Mouse (Mus musculus) hindbrain, embryonic 14.5 days (tissue): ENCODE results near the gene Gusb. TPM values are rescaled to one million over a fixed set of nuclear protein-coding genes. Genes with fewer than 3 reads are reported as not detected.
A peak's percentile ranks its signal among the peaks of the same experiment; 100 is the strongest.
"Not testable (repeated sequence)": the region's sequence is repeated elsewhere in the genome, so short reads cannot be mapped to it uniquely, and the experiment has no call there.

Source experiments
- ATAC-seq: fragments of 200-750 bp; cut with Nextera tagmentation; 2 replicates; pipeline ENCODE4 v1.8.0; 2017; ENCODE audit warnings: moderate number of reproducible peaks, mild to moderate bottlenecking, moderate TSS enrichment, moderate library complexity; ENCODE audit not compliant: low FRiP score
- DNase-seq: peaks from one replicate; pipeline ENCODE4 v3.0.0-alpha.2; 2015; ENCODE audit warnings: low spot score
- H3K27ac ChIP-seq: fragments of 300-500 bp; sonication (generic); 2 replicates; pipeline ENCODE4 v1.5.1; 2014; ENCODE audit warnings: mild to moderate bottlenecking, moderate library complexity
- H3K27me3 ChIP-seq: fragments of 300-500 bp; sonication (generic); 2 replicates; pipeline ENCODE4 v1.6.1; 2014; ENCODE audit warnings: mild to moderate bottlenecking, low read length, mixed read lengths; ENCODE audit not compliant: control insufficient read depth, insufficient read depth
- H3K36me3 ChIP-seq: fragments of 300-500 bp; sonication (generic); replicated peaks from 2 replicates; pipeline ENCODE4 v1.6.1; 2014; ENCODE audit not compliant: control insufficient read depth, insufficient read depth
- H3K4me1 ChIP-seq: fragments of 300-500 bp; sonication (generic); replicated peaks from 2 replicates; pipeline ENCODE4 v1.6.1; 2014; ENCODE audit warnings: antibody characterized with exemption, low read length, mixed read lengths; ENCODE audit not compliant: control insufficient read depth, insufficient read depth
- H3K4me2 ChIP-seq: fragments of 300-500 bp; sonication (generic); replicated peaks from 2 replicates; pipeline ENCODE4 v1.6.1; 2014; ENCODE audit warnings: mild to moderate bottlenecking, moderate library complexity
- H3K4me3 ChIP-seq: fragments of 300-500 bp; sonication (generic); replicated peaks from 2 replicates; pipeline ENCODE4 v1.5.1; 2014; ENCODE audit warnings: mild to moderate bottlenecking, low read length
- H3K9ac ChIP-seq: fragments of 300-500 bp; sonication (generic); 2 replicates; pipeline ENCODE4 v1.6.1; 2014
- H3K9me3 ChIP-seq: fragments of 300-500 bp; sonication (generic); 2 replicates; pipeline ENCODE4 v1.6.1; 2016; ENCODE audit warnings: low read length; ENCODE audit not compliant: control insufficient read depth
- WGBS: fragments of 180-500 bp; shearing (Covaris S2); extraction: QIAGEN DNeasy Blood & Tissue Kit; methylation state at CpG from one replicate; pipeline ENCODE4 v1.1.7; 2014; 5-methylcytosine and 5-hydroxymethylcytosine counted together
- polyA plus RNA-seq: library from polyadenylated mRNA; unstranded; fragments of >200 nt; fragmentation: Nextera tagmentation; extraction: Ambion mirVana; gene quantifications from 2 replicates; pipeline ENCODE4 v1.2.1, GENCODE M21; 2014

The Gusb gene
- polyA plus RNA-seq, 1 experiment from 2014 or later = 37.0 TPM

DNA sequence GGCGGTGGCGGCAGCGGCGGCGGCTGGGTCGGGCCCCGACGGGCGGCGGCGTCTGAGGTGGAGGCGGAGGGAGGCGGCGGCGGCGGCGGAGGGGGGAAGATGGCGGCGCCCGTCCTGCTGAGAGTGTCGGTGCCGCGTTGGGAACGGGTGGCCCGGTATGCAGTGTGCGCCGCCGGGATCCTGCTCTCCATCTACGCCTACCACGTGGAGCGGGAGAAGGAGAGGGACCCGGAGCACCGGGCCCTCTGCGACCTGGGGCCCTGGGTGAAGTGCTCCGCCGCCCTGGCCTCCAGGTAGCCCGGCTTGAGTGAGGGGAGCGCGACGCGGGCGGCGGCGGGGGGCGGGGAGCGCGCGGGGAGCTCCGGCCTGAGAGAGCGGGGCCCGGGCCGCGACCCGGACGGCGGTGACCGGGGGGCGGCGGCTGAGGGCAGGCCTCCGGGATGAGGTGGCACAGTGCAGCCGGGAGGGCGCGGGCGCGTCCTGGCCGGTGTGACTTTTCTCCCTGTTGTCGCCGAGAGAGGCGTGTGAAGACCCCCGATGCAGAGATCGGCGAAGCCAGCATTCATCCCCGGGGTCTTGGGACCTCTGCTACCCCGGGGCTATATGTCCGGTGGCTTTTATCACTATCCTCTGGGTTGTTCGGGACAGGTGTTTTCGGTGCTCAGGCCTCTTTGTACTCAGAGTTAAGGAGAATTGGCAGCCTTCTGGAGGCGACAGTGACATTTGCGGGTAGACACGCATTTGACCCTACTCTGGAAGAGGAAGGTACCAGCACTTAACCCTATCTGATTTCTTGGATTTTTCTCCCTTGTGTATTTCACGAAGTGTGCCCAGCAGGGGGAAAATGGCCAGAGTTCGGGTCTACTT, 60.5 kb downstream of the Gusb start:
- peak; percentile 61 for ATAC-seq

DNA sequence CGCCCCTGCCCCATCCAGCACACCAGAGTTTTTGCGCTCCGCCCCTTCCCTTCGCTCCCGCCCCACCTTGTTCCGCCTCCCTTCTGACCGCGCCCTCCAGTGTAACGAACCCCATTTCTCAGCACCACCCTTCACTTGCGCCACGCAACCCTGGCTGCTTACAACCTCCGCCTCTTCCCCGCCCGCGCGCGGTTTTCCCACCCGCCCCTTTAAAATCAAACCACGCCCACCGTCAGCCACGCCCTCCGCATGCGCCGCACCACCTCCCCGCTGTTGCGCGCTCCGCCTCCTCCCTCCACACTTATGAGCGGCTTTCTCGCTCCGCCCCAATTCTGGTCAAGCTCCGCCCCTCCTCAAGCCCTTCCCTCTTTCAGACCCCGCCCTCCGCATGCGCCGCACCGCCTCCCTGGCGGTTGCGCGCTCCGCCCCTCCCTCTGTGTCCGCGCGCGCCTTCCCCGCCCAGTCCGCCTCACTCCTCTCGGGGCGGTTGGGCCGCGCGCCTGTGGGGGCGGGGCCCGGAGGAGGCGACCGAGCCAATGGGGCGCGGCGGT, 61.3 kb downstream of the Gusb start, which contains the start of gene Vkorc1l1:
Vkorc1l1 (plus strand) TSS at position 476 of the 551 bp plus-strand sequence.
- under 1% methylated on average over 57 of the region's 59 CpGs for WGBS
- DNase-seq (peak; percentile 99), ATAC-seq (peak; percentile 96)
- Histone ChIP-seq H3K4me1 (peaks cover 6% of the 10 kb centered on the region), H3K4me3 (peak within 1 kb of the TSS; percentile 85), H3K27ac (peak within 1 kb of the TSS; percentile 66), H3K9ac (peak within 1 kb of the TSS; percentile 87), H3K9me3 (no peaks in the 10 kb centered on the region), H3K36me3 (no peaks in the 10 kb centered on the region; the same call in 1 of the 2 replicates), H3K4me2 (peak within 1 kb of the TSS; percentile 80), H3K27me3 (no peaks in the 10 kb centered on the region)

More for the DNA sequence above, 60.5 kb downstream of the Gusb start:
- Histone ChIP-seq H3K9ac (peak overlapping the region; percentile 87), H3K27ac (peak overlapping the region; percentile 57), H3K4me3 (peak overlapping the region; percentile 85), H3K4me2 (peak overlapping the region; percentile 80)
- H3K36me3 ChIP-seq, H3K27me3 ChIP-seq, H3K4me1 ChIP-seq, H3K9me3 ChIP-seq: not testable (repeated sequence)
- under 1% methylated on average over 33 of the region's 82 CpGs for WGBS
- DNase-seq = peak; percentile 34

DNA sequence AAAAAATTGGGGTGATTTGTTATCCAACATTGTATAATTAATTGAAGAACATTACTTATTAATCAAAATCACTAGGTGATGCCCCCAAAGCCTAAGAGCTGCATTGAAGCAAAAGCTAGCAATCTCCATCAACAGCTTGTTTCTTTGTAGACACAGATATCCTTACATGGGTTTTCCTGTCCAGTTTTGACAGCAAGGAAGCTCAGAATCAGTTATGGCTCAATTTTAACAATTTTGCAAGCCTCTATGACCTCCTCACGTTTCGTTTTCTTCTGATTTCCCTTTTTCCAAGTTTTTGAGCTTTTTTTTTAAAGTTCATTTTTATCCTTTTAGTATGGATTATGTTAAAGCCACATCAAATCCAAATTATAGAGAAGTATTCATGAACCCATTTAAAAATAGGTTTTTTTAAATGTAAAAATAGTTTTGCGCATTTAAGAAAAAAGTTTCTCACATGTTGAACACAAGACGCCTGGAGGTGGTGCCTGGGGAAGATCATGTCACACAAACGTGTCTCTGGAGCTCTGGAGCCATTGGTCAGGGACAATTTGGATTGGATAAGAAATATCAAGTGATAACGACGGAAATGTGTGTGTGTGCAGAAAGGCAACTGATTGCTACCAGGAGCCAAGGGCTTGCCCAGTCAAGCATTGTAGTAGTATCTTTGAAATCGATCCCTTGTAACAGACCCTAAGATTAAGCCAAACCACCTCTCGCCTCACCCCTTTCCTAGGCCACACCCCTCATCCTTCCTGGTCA, 61.9 kb downstream of the Gusb start:
- H3K4me1 ChIP-seq = peaks cover 6% of the 10 kb centered on the region
- ATAC-seq = no peak; the same call in 1 of the 2 replicates
- no peaks in the 10 kb centered on the region for H3K9me3 ChIP-seq
- peak overlapping the region; percentile 48 for H3K4me2 ChIP-seq
- H3K27me3 ChIP-seq = no peaks in the 10 kb centered on the region
- peak overlapping the region; percentile 48 for H3K9ac ChIP-seq
- peak; percentile 28 for DNase-seq
- 10% methylated on average over 9 of the region's 9 CpGs for WGBS
- H3K4me3 ChIP-seq = peak overlapping the region; percentile 85
- H3K27ac ChIP-seq = peak overlapping the region; percentile 66
- H3K36me3 ChIP-seq = no peaks in the 10 kb centered on the region; the same call in 1 of the 2 replicates

DNA sequence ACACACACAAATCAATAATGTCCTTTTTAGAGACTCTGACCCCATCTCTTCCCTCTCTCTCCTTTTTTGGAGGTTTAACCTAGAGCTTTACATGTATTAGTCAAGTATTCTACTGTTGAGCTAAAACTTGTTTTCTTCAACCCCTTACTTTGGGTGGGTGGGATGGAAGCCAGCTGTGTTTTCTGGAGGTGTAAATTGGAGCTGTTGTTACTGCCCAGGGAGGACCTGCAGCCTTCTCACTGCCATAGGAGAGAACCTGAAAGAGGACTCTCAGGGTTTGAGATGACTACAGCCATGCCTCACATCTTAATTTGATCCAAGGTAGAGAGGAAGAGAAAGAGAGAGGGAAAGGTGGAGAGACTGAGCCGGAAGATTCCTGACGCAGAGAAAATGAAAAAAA, 62.6 kb downstream of the Gusb start:
- Histone ChIP-seq H3K4me2 (no peak overlapping the region), H3K9ac (no peak overlapping the region), H3K4me1 (peaks cover 6% of the 10 kb centered on the region), H3K36me3 (no peaks in the 10 kb centered on the region; the same call in 1 of the 2 replicates), H3K27me3 (no peaks in the 10 kb centered on the region), H3K4me3 (no peak overlapping the region), H3K9me3 (no peaks in the 10 kb centered on the region), H3K27ac (no peak overlapping the region)
- DNase-seq (no peak), ATAC-seq (no peak)
- WGBS = 73% methylated on average over 2 of the region's 2 CpGs

Other genes starting within 250 kb of the Gusb start
- gene Psph, start 215.6 kb downstream of the Gusb start, polyA plus RNA-seq = 31.3 and 33.6 TPM in 2 replicates
- 28.5 and 29.1 TPM in 2 replicates for gene Sumf2, start 156.1 kb downstream of the Gusb start, polyA plus RNA-seq
- gene Chchd2, start 115.6 kb downstream of the Gusb start, polyA plus RNA-seq = 704 and 793 TPM in 2 replicates
- gene Zbed5, start 107.3 kb downstream of the Gusb start, polyA plus RNA-seq = 16.4 and 17.0 TPM in 2 replicates
- 0.13 and 0.72 TPM in 2 replicates for gene Phkg1, start 104.5 kb downstream of the Gusb start, polyA plus RNA-seq
- gene Nupr1l, start 94.5 kb downstream of the Gusb start, polyA plus RNA-seq = 3.4 and 3.8 TPM in 2 replicates
- 32.4 and 37.6 TPM in 2 replicates for gene Vkorc1l1, start 61.1 kb downstream of the Gusb start, polyA plus RNA-seq
- 41.3 and 41.5 TPM in 2 replicates for gene Asl, start 26.2 kb upstream of the Gusb start, polyA plus RNA-seq
- 49.2 and 51.9 TPM in 2 replicates for gene Crcp, start 26.2 kb upstream of the Gusb start, polyA plus RNA-seq
- gene Tpst1, start 70.3 kb upstream of the Gusb start, polyA plus RNA-seq = 62.2 and 63.0 TPM in 2 replicates
- 15.3 and 18.1 TPM in 2 replicates for gene Kctd7, start 141.8 kb upstream of the Gusb start, polyA plus RNA-seq
- gene Rabgef1, start 168.7 kb upstream of the Gusb start, polyA plus RNA-seq = 35.7 and 40.3 TPM in 2 replicates
- gene Tmem248, start 214.0 kb upstream of the Gusb start, polyA plus RNA-seq = 31.3 and 36.5 TPM in 2 replicates